Mouse (Mus musculus) intestine, postnatal 0 days (tissue): Measurements from ENCODE around the gene Orai2. TPM values are rescaled to one million over a fixed set of nuclear protein-coding genes. Genes with fewer than 3 reads are reported as not detected.
A peak's percentile ranks its signal among the peaks of the same experiment; 100 is the strongest.

Experiments used
- ATAC-seq: fragments of 200-750 bp; cut with Nextera tagmentation; 2 replicates; pipeline ENCODE4 v1.8.0; 2017; ENCODE audit warnings: mild to moderate bottlenecking, moderate TSS enrichment, moderate library complexity
- H3K27ac ChIP-seq: fragments of 300-500 bp; sonication (generic); 2 replicates; pipeline ENCODE4 v1.5.1; 2014; ENCODE audit warnings: mild to moderate bottlenecking, low read depth, low read length, moderate library complexity
- H3K27me3 ChIP-seq: fragments of 300-500 bp; sonication (generic); replicated peaks from 2 replicates; pipeline ENCODE4 v1.6.1; 2014; ENCODE audit warnings: low read length, mixed read lengths; ENCODE audit not compliant: control insufficient read depth, insufficient read depth
- H3K36me3 ChIP-seq: fragments of 300-500 bp; sonication (generic); 2 replicates; pipeline ENCODE4 v1.6.1; 2014; ENCODE audit warnings: mild to moderate bottlenecking, moderate library complexity; ENCODE audit not compliant: control insufficient read depth, insufficient read depth
- H3K4me1 ChIP-seq: fragments of 300-500 bp; sonication (generic); replicated peaks from 2 replicates; pipeline ENCODE4 v1.6.1; 2014; ENCODE audit warnings: antibody characterized with exemption, low read length, mixed read lengths; ENCODE audit not compliant: control insufficient read depth, insufficient read depth
- H3K4me2 ChIP-seq: fragments of 300-500 bp; sonication (generic); replicated peaks from 2 replicates; pipeline ENCODE4 v1.6.1; 2014; ENCODE audit warnings: low read depth, mild to moderate bottlenecking, moderate library complexity
- H3K4me3 ChIP-seq: fragments of 300-500 bp; sonication (generic); 2 replicates; pipeline ENCODE4 v1.5.1; 2014; ENCODE audit warnings: low read depth, low read length
- H3K9ac ChIP-seq: fragments of 300-500 bp; sonication (generic); 2 replicates; pipeline ENCODE4 v1.6.1; 2014; ENCODE audit warnings: mild to moderate bottlenecking, low read depth, low read length
- H3K9me3 ChIP-seq: fragments of 300-500 bp; sonication (generic); 2 replicates; pipeline ENCODE4 v1.6.1; 2016; ENCODE audit warnings: mixed run types; ENCODE audit not compliant: control insufficient read depth
- CTCF ChIP-seq: sonication (generic); IDR thresholded peaks from 2 replicates; pipeline ENCODE4 v1.5.1; 2016; ENCODE audit warnings: low read depth, mild to moderate bottlenecking, control low read depth, antibody characterized with exemption, moderate library complexity
- WGBS: fragments of 180-500 bp; shearing (Covaris S2); extraction: QIAGEN DNeasy Blood & Tissue Kit; methylation state at CpG from one replicate; pipeline ENCODE4 v1.1.7; 2014; 5-methylcytosine and 5-hydroxymethylcytosine counted together
- microRNA-seq: library from miRNA; unstranded; fragments of <30 nt; microRNA quantifications from one replicate; pipeline ENCODE4, GENCODE M21; 2016
- polyA plus RNA-seq: library from polyadenylated mRNA; unstranded; fragments of >200 nt; fragmentation: Nextera tagmentation; extraction: Ambion mirVana; gene quantifications from 2 replicates; pipeline ENCODE4 v1.2.1, GENCODE M21; 2015

The Orai2 gene
- polyA plus RNA-seq, 1 experiment from 2014 or later: 4.3 TPM

DNA sequence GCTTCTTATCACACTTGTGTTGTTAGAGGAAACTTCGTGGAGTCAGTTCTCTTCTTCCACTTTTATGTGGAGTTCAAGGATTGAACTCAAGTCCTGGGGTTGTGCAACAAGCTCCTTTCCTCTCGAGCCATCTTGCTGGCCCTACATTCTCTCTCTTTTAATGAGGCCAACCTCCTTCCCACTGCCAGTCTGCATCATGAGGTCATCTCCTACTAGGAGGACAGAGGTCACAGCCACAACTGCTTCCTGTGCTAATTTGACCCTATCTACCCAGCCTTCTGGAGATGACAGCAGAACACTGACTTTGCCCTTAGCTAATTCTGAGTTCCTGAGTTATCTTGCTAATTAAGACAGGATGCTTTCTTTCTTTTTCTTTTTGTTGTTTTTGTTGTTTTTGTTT, 62.0 kb downstream of the Orai2 start:
- no peak for TF ChIP-seq CTCF
- no peak overlapping the region for H3K4me3 ChIP-seq
- no peak overlapping the region for H3K9ac ChIP-seq
- H3K27me3 ChIP-seq: no peaks in the 10 kb centered on the region
- H3K4me2 ChIP-seq: no peak overlapping the region
- no peaks in the 10 kb centered on the region for H3K9me3 ChIP-seq
- WGBS: 42% methylated on average over 2 of the region's 2 CpGs
- peaks cover 6% of the 10 kb centered on the region; the same call in 1 of the 2 replicates for H3K36me3 ChIP-seq
- no peaks in the 10 kb centered on the region for H3K4me1 ChIP-seq
- ATAC-seq: no peak
- no peak overlapping the region for H3K27ac ChIP-seq

DNA sequence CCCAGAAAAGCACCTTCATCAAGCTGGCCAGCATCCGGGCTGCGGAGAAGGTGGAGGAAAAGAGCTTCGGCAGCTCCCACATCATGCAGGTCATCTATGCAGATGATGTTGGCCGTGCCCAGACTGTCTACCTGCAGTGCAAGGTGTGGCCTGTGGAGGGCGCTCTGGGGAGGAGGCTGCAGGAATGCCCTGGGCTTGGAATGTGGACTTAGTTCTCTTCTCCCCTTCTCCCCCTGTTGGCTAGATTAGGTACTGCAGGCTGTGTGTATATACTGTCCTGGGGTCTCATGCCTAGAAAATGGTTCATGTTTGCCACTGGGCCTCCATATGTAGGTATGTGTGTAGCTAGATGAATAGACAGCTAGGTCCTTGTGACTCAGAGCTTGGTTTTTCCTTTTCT, 66.0 kb downstream of the Orai2 start:
- Histone ChIP-seq H3K27ac (no peak overlapping the region), H3K9ac (no peak overlapping the region), H3K4me1 (no peaks in the 10 kb centered on the region), H3K4me3 (no peak overlapping the region), H3K4me2 (no peak overlapping the region), H3K36me3 (peaks cover 10% of the 10 kb centered on the region; the same call in 1 of the 2 replicates), H3K27me3 (no peaks in the 10 kb centered on the region), H3K9me3 (no peaks in the 10 kb centered on the region)
- WGBS: 90% methylated on average over 5 of the region's 5 CpGs
- ATAC-seq: no peak
- peak; percentile 74 for TF ChIP-seq CTCF

DNA sequence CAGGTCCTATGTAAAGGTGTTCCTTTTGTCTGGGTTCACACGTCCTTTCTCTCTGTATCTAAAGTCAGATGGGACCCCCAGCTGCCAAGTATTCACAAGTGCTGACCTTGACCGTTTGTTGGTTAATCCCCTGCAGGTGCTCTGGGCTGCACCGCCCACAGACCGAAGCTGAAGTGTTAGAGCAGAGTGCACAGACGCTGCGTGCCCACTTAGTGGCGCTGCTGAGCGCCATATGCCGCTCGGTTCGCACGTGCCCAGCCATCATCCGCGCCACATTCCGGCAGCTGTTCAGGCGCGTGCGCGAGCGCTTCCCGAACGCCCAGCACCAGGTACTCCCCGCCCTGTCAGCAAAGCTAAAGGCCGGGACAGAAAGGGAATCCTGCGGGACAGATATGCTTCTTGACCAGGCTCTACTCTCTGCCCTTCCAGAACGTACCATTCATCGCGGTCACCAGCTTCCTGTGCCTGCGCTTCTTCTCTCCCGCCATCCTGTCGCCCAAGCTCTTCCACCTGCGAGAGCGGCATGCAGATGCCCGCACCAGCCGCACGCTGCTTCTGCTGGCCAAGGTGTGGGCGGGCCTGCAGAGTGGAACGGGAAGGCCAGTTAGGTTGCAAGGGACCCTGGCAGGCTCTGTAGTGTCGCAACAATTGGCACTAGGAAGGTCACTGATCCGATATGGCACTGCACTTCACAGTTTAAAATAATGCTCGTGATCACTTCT, 68.3 kb downstream of the Orai2 start:
- no peaks in the 10 kb centered on the region for H3K27me3 ChIP-seq
- H3K36me3 ChIP-seq: peaks cover 10% of the 10 kb centered on the region; the same call in 1 of the 2 replicates
- H3K4me2 ChIP-seq: peak overlapping the region; percentile 60
- H3K9ac ChIP-seq: no peak overlapping the region
- 12% methylated on average over 41 of the region's 41 CpGs for WGBS
- no peak overlapping the region for H3K27ac ChIP-seq
- peak; percentile 75 for ATAC-seq
- no peaks in the 10 kb centered on the region for H3K4me1 ChIP-seq
- peak overlapping the region; percentile 14; the same call in 1 of the 2 replicates for H3K4me3 ChIP-seq
- H3K9me3 ChIP-seq: no peaks in the 10 kb centered on the region
- TF ChIP-seq CTCF: peak; percentile 94

DNA sequence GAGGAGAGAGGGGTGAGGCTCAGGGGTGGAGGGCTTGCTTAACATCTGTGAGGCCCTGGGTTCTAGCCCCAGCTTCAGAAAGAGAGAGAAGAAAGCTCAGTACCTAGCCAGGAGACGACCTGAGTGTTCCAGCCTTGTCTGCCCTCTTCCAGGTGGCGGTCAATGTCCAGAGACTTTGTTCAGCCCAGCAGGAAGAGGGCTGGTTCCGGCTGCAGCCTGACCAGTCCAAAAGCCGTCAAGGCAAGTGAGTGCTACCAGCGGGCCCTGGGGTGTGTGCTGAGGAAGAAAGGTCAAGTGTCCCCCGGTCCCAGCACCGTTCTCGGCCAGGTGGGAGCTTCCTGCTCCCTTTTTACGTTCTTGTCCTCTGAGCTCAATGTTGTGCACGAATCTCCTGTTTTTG, 72.0 kb downstream of the Orai2 start:
- 73% methylated on average over 10 of the region's 10 CpGs for WGBS
- H3K9ac ChIP-seq: no peak overlapping the region
- H3K36me3 ChIP-seq: peaks cover 4% of the 10 kb centered on the region; the same call in 1 of the 2 replicates
- no peak for TF ChIP-seq CTCF
- no peak overlapping the region for H3K4me3 ChIP-seq
- no peaks in the 10 kb centered on the region for H3K9me3 ChIP-seq
- H3K4me1 ChIP-seq: no peaks in the 10 kb centered on the region
- no peak overlapping the region for H3K27ac ChIP-seq
- no peaks in the 10 kb centered on the region for H3K27me3 ChIP-seq
- no peak overlapping the region for H3K4me2 ChIP-seq
- ATAC-seq: no peak

Small RNA genes within 50 kb of the gene (microRNA-seq; reads per million reads assigned to microRNA genes)
- 1.1 reads per million for gene Mir7035

Other genes with a start within 250 kb of the Orai2 start
- gene Ywhag, start 236.1 kb downstream of the Orai2 start, polyA plus RNA-seq: 57.1 and 61.8 TPM in 2 replicates
- gene Ssc4d, start 196.2 kb downstream of the Orai2 start, polyA plus RNA-seq: 2.2 and 2.4 TPM in 2 replicates
- gene Zp3, start 190.6 kb downstream of the Orai2 start, polyA plus RNA-seq: not detected in 2 replicates
- gene Dtx2, start 175.9 kb downstream of the Orai2 start, polyA plus RNA-seq: 10.5 TPM in 2 replicates
- 18.3 and 21.3 TPM in 2 replicates for gene Upk3b, start 132.2 kb downstream of the Orai2 start, polyA plus RNA-seq
- 0.39 TPM in 1 of 2 replicates, not detected in the other for gene Upk3bl, start 116.2 kb downstream of the Orai2 start, polyA plus RNA-seq
- 8.1 and 8.7 TPM in 2 replicates for gene Rasa4, start 86.8 kb downstream of the Orai2 start, polyA plus RNA-seq
- gene Polr2j, start 54.1 kb downstream of the Orai2 start, polyA plus RNA-seq: 152 and 169 TPM in 2 replicates
- 7.5 and 7.8 TPM in 2 replicates for gene Lrwd1, start 34.6 kb downstream of the Orai2 start, polyA plus RNA-seq
- 11.0 and 12.6 TPM in 2 replicates for gene Alkbh4, start 34.6 kb downstream of the Orai2 start, polyA plus RNA-seq
- gene Prkrip1, start 28.2 kb upstream of the Orai2 start, polyA plus RNA-seq: 37.7 and 40.0 TPM in 2 replicates
- 1.0 and 1.1 TPM in 2 replicates for gene Sh2b2, start 75.8 kb upstream of the Orai2 start, polyA plus RNA-seq